Mouse (Mus musculus) thymus, postnatal 10 days (tissue): ENCODE data around the gene Rab20.
A peak's percentile ranks its signal among the peaks of the same experiment; 100 is the strongest.

Experiments used
- DNase-seq, 2 experiments: peaks; one replicate each; pipeline ENCODE4 v3.0.0; 2021; ENCODE audit warnings: low spot score in 2 of 2

The Rab20 gene

DNA sequence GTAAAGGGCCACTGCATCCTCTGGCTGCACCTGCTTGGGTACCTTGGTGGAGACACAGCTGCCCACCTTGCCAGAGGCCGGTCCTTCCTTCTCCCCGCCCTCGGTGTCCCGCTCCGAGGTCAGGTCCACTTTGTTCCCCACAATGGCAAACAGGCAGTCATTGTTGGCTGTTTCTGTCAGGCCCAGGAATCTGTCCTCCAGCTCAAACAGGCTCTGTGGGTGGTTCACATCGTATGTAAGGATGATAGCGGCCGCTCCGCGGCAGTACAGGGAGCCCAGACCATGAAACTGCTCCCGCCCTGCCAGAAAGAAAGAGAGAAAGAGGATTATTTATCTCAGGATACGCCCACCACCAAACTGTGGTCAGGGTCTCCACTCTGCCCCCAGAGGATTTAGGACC is 24.3 kb downstream of the Rab20 start:
- no peak for DNase-seq

GRCm38 (mm10) chr8:11452974-11453373 is 25.5 kb downstream of the Rab20 start:
- DNase-seq = no peak

- DNase-seq = no peak
Measured at GRCm38 (mm10) chr8:11452559-11452958, 26.0 kb downstream of the Rab20 start.

DNA sequence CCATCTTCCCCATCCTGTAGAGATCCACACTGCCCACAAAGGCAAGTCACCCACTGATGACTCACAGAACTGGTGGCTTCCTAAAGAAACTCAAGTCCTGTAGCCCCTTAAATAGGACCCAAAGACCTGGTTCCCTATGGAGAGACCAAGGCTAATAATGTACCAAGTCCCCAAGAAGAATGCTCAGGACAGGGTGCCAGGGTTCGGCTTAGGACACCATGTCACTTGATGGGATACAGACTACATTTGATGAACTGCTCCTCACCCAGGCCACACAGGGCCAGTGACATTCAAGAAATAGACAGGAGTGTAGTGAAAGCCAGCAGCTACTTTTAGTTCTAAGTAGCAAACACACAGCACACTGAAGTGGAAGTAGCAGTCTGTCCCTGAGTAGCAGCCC is 26.4 kb downstream of the Rab20 start:
- no peak for DNase-seq

- no peak for DNase-seq
Measured at GRCm38 (mm10) chr8:11450184-11451113, 28.1 kb downstream of the Rab20 start.

GRCm38 (mm10) chr8:11447910-11448570 is 30.5 kb downstream of the Rab20 start:
- DNase-seq = no peak

DNA sequence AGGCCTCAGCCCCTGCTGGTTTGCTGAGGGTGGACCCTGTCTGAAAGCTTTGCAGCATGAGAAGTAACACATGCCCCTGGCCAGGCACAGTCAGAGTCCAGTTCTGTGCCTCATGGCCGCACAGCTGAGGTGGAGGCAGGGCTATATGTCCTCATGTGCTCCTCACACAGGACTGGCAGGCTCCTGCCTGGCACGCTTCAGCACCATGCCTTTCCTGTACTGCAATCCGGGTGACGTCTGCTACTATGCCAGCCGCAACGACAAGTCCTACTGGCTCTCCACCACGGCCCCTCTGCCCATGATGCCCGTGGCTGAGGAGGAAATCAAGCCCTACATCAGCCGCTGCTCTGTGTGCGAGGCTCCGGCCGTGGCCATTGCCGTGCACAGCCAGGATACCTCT is 32.7 kb downstream of the Rab20 start:
- DNase-seq = no peak

DNA sequence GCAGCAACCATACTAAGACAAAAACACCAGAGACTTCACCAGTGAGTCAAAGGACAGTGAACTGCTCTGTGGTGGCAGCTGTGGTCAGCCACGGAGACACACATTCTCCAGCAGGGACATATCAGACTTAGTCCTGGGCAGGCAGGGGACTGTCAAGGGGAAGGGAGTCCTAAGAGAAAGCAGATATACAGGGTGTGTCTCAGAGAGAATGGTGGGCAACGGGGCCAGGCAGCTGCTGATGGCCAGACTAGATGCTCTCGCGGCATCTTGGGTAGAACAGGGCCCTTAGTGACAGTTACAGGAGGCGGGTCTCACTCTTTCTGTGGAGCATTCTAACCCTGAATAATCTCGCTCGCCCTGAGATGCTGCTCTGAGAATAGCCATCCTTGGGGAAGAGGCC is 34.3 kb downstream of the Rab20 start:
- DNase-seq = no peak

DNA sequence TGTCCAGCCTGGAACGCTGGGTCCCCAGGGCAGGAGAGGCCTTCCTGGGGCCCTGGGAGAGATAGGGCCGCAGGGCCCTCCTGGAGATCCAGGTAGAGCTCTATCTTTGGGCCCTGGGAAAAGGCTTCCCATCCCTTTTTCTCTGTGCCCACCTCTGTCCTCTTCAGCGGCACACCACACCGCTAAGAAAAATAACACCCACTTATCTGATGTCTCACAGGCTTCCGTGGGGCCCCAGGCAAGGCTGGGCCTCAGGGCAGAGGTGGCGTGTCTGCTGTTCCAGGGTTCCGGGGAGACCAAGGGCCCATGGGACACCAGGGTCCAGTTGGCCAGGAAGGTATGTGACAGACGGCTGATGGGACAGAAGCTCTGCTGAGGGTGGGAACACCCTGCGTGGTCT is 34.9 kb downstream of the Rab20 start:
- no peak for DNase-seq

GRCm38 (mm10) chr8:11441291-11441690 is 37.2 kb downstream of the Rab20 start:
- DNase-seq = no peak

- no peak for DNase-seq
Measured at GRCm38 (mm10) chr8:11437862-11438261, 40.6 kb downstream of the Rab20 start.

- peak in 1 of 2 experiments; percentile 25 for DNase-seq
Measured at GRCm38 (mm10) chr8:11430688-11431087, 47.8 kb downstream of the Rab20 start.

- DNase-seq = no peak
Measured at GRCm38 (mm10) chr8:11423091-11423490, 55.4 kb downstream of the Rab20 start.

GRCm38 (mm10) chr8:11421968-11422367 is 56.5 kb downstream of the Rab20 start:
- DNase-seq = no peak

DNA sequence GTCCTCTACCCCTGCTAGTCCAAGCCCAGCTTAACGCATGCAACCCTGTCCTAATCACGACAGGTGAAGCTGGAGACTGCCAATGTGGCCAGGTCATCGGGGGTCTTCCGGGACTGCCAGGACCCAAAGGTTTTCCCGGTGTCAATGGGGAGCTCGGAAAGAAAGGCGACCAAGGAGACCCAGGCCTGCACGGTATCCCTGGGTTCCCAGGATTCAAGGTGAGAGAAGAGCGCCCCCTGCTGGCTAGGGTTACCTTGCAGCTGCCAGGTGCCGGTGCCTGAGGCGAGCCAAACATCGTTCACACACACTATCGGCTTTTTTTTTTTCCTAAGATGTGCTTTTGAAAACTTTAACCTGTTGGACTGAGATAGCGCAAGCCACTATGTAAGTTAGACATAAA is 57.4 kb downstream of the Rab20 start:
- DNase-seq = peak in 1 of 2 experiments; percentile 64

GRCm38 (mm10) chr8:11419645-11420044 is 58.9 kb downstream of the Rab20 start:
- DNase-seq = peak in 1 of 2 experiments; percentile 47

- DNase-seq = no peak
Measured at GRCm38 (mm10) chr8:11419232-11419631, 59.3 kb downstream of the Rab20 start.

GRCm38 (mm10) chr8:11417762-11418161 is 60.7 kb downstream of the Rab20 start:
- no peak for DNase-seq

DNA sequence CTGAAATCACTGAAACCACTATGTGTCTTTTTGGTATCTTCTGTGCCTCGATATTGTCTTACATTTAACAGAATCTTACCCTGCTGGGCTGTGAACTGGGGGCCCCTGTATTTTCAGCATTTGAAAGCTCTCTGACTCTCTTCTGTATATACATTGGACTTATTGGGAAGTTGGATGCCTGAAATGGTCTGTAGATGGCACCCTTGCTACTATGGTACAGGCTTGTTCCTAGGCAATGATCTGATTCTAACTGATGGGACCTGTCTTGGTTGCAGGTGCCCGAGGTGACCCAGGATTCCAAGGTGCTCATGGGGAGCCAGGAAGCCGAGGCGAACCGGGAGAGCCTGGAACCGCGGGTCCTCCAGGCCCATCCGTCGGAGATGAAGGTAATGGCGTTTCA is 63.4 kb downstream of the Rab20 start:
- no peak for DNase-seq

DNA sequence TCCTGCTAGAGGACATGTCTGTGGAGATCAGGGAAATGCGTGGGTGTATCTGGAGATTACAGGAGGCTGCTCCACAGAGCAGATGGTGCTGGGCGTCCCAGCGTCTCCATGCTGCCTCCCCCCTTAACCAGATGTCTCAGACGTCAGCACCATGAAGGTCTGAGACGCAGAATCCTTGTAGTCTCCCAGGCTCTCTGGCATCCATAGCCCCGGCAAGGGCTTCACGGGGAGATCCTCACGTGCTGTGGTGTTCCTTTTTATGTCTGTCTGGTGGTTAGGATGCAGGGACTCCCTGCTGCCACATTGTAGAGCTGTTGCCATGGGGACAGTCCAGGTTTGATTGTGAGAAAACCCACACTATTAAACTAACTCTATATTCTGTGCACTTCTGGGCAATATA is 64.2 kb downstream of the Rab20 start:
- DNase-seq = no peak

DNA sequence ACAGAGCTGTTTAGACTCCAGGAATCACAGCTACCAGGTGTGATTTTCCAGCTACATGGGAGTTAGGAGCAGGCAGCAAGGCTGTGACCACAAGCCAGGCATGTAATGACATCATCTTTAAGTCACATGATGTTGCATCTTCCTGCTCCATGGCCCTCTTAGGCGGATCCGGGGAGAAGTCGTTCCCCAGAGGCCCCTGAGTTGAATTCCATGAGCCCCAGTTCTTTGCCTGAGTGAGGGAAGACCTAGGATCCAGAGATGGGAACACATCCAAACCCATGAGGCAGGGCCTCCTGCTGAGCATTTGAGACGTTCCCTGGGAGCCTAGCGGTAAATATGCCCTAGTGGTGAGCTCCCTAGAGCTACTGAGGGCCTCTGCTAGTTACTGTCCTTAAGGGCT is 66.1 kb downstream of the Rab20 start:
- no peak for DNase-seq

- DNase-seq = no peak
Measured at GRCm38 (mm10) chr8:11411504-11412124, 66.9 kb downstream of the Rab20 start.
